Mouse (Mus musculus) myocyte (in vitro differentiated cells): ENCODE data around the gene Pfn4. TPM values are rescaled to one million over a fixed set of nuclear protein-coding genes. Genes with fewer than 3 reads are reported as not detected.

Experiments
- H3K27me3 ChIP-seq: one replicate; pipeline ENCODE4 v1.6.1; 2011; ENCODE audit not compliant: control insufficient read depth, insufficient read depth, insufficient read length
- H3K36me3 ChIP-seq: one replicate; pipeline ENCODE4 v1.6.1; 2011; ENCODE audit not compliant: control insufficient read depth, insufficient read depth
- H3K4me2 ChIP-seq: one replicate; pipeline ENCODE4 v1.6.1; 2011; ENCODE audit warnings: low read depth, control low read depth
- H3K4me3 ChIP-seq: one replicate; pipeline ENCODE4 v1.5.1; 2011; ENCODE audit warnings: mild to moderate bottlenecking, control low read depth, moderate library complexity
- H3K79me2 ChIP-seq: one replicate; pipeline ENCODE4 v1.6.1; 2011; ENCODE audit not compliant: control insufficient read depth, insufficient read depth
- H3ac ChIP-seq: one replicate; pipeline ENCODE4 v1.6.1; 2011; ENCODE audit not compliant: control insufficient read depth, insufficient read length
- CEBPB ChIP-seq: IDR thresholded peaks from 2 replicates; pipeline ENCODE4 v1.6.1; 2011; ENCODE audit warnings: mild to moderate bottlenecking, moderate library complexity; ENCODE audit not compliant: poor library complexity, insufficient read depth, severe bottlenecking
- E2F4 ChIP-seq: IDR thresholded peaks from one replicate; pipeline ENCODE4 v1.6.1; 2011; ENCODE audit warnings: mild to moderate bottlenecking, control low read depth, moderate library complexity; ENCODE audit not compliant: insufficient read depth
- MAX ChIP-seq: IDR thresholded peaks from one replicate; pipeline ENCODE4 v1.6.1; 2011; ENCODE audit warnings: low read depth, mild to moderate bottlenecking, control low read depth
- MYOD1 ChIP-seq, 3 experiments: IDR thresholded peaks; one replicate each; pipeline ENCODE4 v1.6.1; 2011; ENCODE audit warnings: control low read depth in 2 of 3, low read depth in 2 of 3, mild to moderate bottlenecking in 2 of 3, moderate library complexity in 1 of 3; ENCODE audit not compliant: insufficient read length in 2 of 3, control insufficient read depth in 1 of 3
- MYOG ChIP-seq, 3 experiments: IDR thresholded peaks; one replicate each; pipeline ENCODE4 v1.6.1; 2011; ENCODE audit warnings: control low read depth in 2 of 3, low read depth in 2 of 3, mild to moderate bottlenecking in 2 of 3; ENCODE audit not compliant: insufficient read length in 2 of 3, control insufficient read depth in 1 of 3, insufficient read depth in 1 of 3
- POLR2A ChIP-seq: IDR thresholded peaks from one replicate; pipeline ENCODE4 v1.6.1; 2011; ENCODE audit warnings: low read depth, mild to moderate bottlenecking, control low read depth, moderate library complexity; ENCODE audit not compliant: insufficient read length
- POLR2AphosphoS2 ChIP-seq: IDR thresholded peaks from one replicate; pipeline ENCODE4 v1.6.1; 2011; ENCODE audit warnings: low read depth, control low read depth; ENCODE audit not compliant: insufficient read length
- REST ChIP-seq: IDR thresholded peaks from one replicate; pipeline ENCODE4 v1.6.1; 2011; ENCODE audit warnings: mild to moderate bottlenecking, control low read depth, moderate library complexity; ENCODE audit not compliant: insufficient read depth, insufficient read length
- SRF ChIP-seq: IDR thresholded peaks from one replicate; pipeline ENCODE4 v1.6.1; 2011; ENCODE audit warnings: low read depth; ENCODE audit not compliant: control insufficient read depth, insufficient read length
- TCF12 ChIP-seq: IDR thresholded peaks from one replicate; pipeline ENCODE4 v1.6.1; 2011; ENCODE audit warnings: mild to moderate bottlenecking, control low read depth; ENCODE audit not compliant: poor library complexity, insufficient read depth, severe bottlenecking
- TCF3 ChIP-seq: IDR thresholded peaks from one replicate; pipeline ENCODE4 v1.6.1; 2011; ENCODE audit warnings: low read depth, control low read depth; ENCODE audit not compliant: insufficient read length
- USF1 ChIP-seq: IDR thresholded peaks from one replicate; pipeline ENCODE4 v1.6.1; 2011; ENCODE audit warnings: low read depth, mild to moderate bottlenecking, control low read depth, moderate library complexity
- polyA plus RNA-seq: library from polyadenylated mRNA; unstranded; fragments of >200 nt; fragmentation: generic; extraction: Trizol; gene quantifications from one replicate; pipeline ENCODE4 v1.2.1, GENCODE M21; 2012; ENCODE audit warnings: missing spikeins

The Pfn4 gene
- polyA plus RNA-seq, 1 experiment: 0.02 TPM

- Histone ChIP-seq H3K4me2 (no peak overlapping the region), H3ac (no peak overlapping the region), H3K79me2 (no peaks in the 10 kb centered on the region), H3K36me3 (no peaks in the 10 kb centered on the region), H3K27me3 (no peaks in the 10 kb centered on the region), H3K4me3 (no peak overlapping the region)
- no peak for TF ChIP-seq CEBPB
- TF ChIP-seq SRF: no peak
- TF ChIP-seq TCF3: no peak
- no peak for TF ChIP-seq REST
- no peak for TF ChIP-seq MYOD1 (IDR thresholded peaks at IDR 0.05; ENCODE audit: control insufficient read depth in 1 of 3, insufficient read length in 2 of 3, low read depth in 2 of 3)
- TF ChIP-seq MAX: no peak
- TF ChIP-seq USF1: no peak
- TF ChIP-seq TCF12: no peak
Measured at GRCm38 (mm10) chr12:4757060-4757459, 11.8 kb upstream of the Pfn4 start.

- TF ChIP-seq MYOD1 (IDR thresholded peaks at IDR 0.05; ENCODE audit: control insufficient read depth in 1 of 3, insufficient read length in 2 of 3, low read depth in 2 of 3) (no peak), SRF (no peak), E2F4 (no peak), USF1 (no peak), MYOG (IDR thresholded peaks at IDR 0.05; ENCODE audit: control insufficient read depth in 1 of 3, insufficient read depth in 1 of 3, insufficient read length in 2 of 3, low read depth in 2 of 3) (no peak), POLR2A (no peak), REST (no peak), TCF3 (no peak), MAX (no peak)
- Histone ChIP-seq H3K4me3 (peak overlapping the region; percentile 23), H3K36me3 (no peaks in the 10 kb centered on the region), H3ac (peak overlapping the region; percentile 5), H3K4me2 (peak overlapping the region; percentile 71), H3K79me2 (no peaks in the 10 kb centered on the region), H3K27me3 (no peaks in the 10 kb centered on the region)
Measured at GRCm38 (mm10) chr12:4769333-4769723, 506 bp downstream of the Pfn4 start.

- Histone ChIP-seq H3K36me3 (no peaks in the 10 kb centered on the region), H3K4me2 (no peak overlapping the region), H3K79me2 (no peaks in the 10 kb centered on the region), H3ac (no peak overlapping the region), H3K27me3 (no peaks in the 10 kb centered on the region), H3K4me3 (no peak overlapping the region)
- no peak for TF ChIP-seq TCF12
- no peak for TF ChIP-seq POLR2A
- TF ChIP-seq POLR2AphosphoS2: no peak
- TF ChIP-seq MYOG (IDR thresholded peaks at IDR 0.05; ENCODE audit: control insufficient read depth in 1 of 3, insufficient read depth in 1 of 3, insufficient read length in 2 of 3, low read depth in 2 of 3): no peak
- TF ChIP-seq TCF3: no peak
- TF ChIP-seq MAX: no peak
Measured at GRCm38 (mm10) chr12:4774895-4775587, 6.2 kb downstream of the Pfn4 start.

DNA sequence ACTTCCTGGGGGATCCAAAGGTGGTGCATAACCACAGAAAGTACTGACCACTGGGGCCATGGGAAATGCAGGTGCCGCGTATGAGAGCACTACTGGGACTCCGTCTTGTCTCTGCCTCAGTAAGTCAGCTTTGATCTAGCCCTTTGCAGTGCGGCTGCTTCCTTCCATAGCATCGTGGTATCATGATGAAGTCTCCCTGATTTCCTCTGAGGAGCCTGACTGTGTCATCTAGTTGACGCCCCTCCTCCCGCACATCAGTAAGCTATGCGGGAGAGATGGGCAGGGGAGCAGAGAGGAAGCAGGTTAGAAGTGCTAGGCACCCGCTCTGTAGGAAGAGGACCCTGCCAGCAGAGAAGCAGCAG, 6.7 kb downstream of the Pfn4 start:
- no peak overlapping the region for H3K4me3 ChIP-seq
- H3K4me2 ChIP-seq: no peak overlapping the region
- H3K27me3 ChIP-seq: no peaks in the 10 kb centered on the region
- TF ChIP-seq MYOG (IDR thresholded peaks at IDR 0.05; ENCODE audit: control insufficient read depth in 1 of 3, insufficient read depth in 1 of 3, insufficient read length in 2 of 3, low read depth in 2 of 3) (no peak), POLR2AphosphoS2 (no peak), POLR2A (no peak), USF1 (no peak), SRF (no peak), TCF12 (no peak), TCF3 (no peak), MYOD1 (IDR thresholded peaks at IDR 0.05; ENCODE audit: control insufficient read depth in 1 of 3, insufficient read length in 2 of 3, low read depth in 2 of 3) (no peak), MAX (no peak), REST (no peak)
- no peaks in the 10 kb centered on the region for H3K36me3 ChIP-seq
- no peaks in the 10 kb centered on the region for H3K79me2 ChIP-seq
- H3ac ChIP-seq: no peak overlapping the region

DNA sequence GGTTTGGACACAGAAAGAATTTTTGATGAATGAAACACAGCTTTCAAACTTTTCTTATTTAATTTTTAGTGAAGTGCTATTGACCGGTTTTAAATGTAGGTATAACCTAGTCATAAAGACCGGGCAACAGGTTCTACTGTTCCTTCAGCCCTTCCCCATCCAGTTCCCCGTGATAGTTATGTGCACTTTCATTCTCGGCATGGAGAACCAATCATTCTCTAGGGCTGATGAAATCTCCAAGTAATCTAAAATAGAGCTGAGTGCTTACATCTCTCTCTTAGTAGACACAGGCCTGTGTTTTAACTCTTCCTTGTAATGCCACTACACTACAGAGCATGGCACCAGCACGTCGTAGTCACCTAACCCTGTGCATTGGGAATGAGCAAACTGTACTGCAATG, 8.9 kb downstream of the Pfn4 start:
- peak overlapping the region; percentile 12 for H3K4me2 ChIP-seq
- TF ChIP-seq CEBPB (peak; percentile 70; the same call in 1 of the 2 replicates), POLR2A (no peak)
- no peak overlapping the region for H3ac ChIP-seq
- H3K27me3 ChIP-seq: no peaks in the 10 kb centered on the region
- H3K79me2 ChIP-seq: no peaks in the 10 kb centered on the region
- no peaks in the 10 kb centered on the region for H3K36me3 ChIP-seq
- H3K4me3 ChIP-seq: no peak overlapping the region
